Mouse (Mus musculus): ENCODE results near the gene Eya4. TPM values are rescaled to one million over a fixed set of nuclear protein-coding genes. Genes with fewer than 3 reads are reported as not detected.

Eya4 gene
- polyA plus RNA-seq, 1 experiment from 2014 or later = 5.0 TPM

- Histone ChIP-seq H3K4me2 (replicated peaks; ENCODE audit: low read depth, low read length) (no peak overlapping the region), H3K4me3 (ENCODE audit: low read depth, low read length) (no peak overlapping the region), H3K4me1 (replicated peaks; ENCODE audit: control insufficient read depth, insufficient read depth, low read length) (no peaks in the 10 kb centered on the region), H3K36me3 (ENCODE audit: control insufficient read depth, insufficient read depth, low read length) (no peaks in the 10 kb centered on the region), H3K9me3 (ENCODE audit: control insufficient read depth, low read length) (no peaks in the 10 kb centered on the region), H3K27ac (ENCODE audit: low read depth, low read length) (no peak overlapping the region), H3K27me3 (ENCODE audit: control insufficient read depth, insufficient read depth, low read length) (no peaks in the 10 kb centered on the region), H3K9ac (ENCODE audit: low read depth, low read length) (no peak overlapping the region)
- DNase-seq (ENCODE audit: low spot score) (no peak), ATAC-seq (ENCODE audit: low FRiP score) (no peak)
- whole genome bisulfite sequencing = 87% methylated on average over 3 of the region's 3 CpGs
Measured at GRCm38 (mm10) chr10:23115321-23115720, 235.3 kb downstream of the Eya4 start.

- H3K36me3 ChIP-seq (ENCODE audit: control insufficient read depth, insufficient read depth, low read length) = no peaks in the 10 kb centered on the region
- no peaks in the 10 kb centered on the region for H3K9me3 ChIP-seq (ENCODE audit: control insufficient read depth, low read length)
- no peaks in the 10 kb centered on the region for H3K4me1 ChIP-seq (replicated peaks; ENCODE audit: control insufficient read depth, insufficient read depth, low read length)
- no peak overlapping the region for H3K27ac ChIP-seq (ENCODE audit: low read depth, low read length)
- DNase-seq (ENCODE audit: low spot score) (no peak), ATAC-seq (ENCODE audit: low FRiP score) (no peak)
- 84% methylated on average over 4 of the region's 4 CpGs for WGBS
- H3K27me3 ChIP-seq (ENCODE audit: control insufficient read depth, insufficient read depth, low read length) = no peaks in the 10 kb centered on the region
- no peak overlapping the region for H3K9ac ChIP-seq (ENCODE audit: low read depth, low read length)
- H3K4me2 ChIP-seq (replicated peaks; ENCODE audit: low read depth, low read length) = no peak overlapping the region
- no peak overlapping the region for H3K4me3 ChIP-seq (ENCODE audit: low read depth, low read length)
Measured at GRCm38 (mm10) chr10:23108122-23108521, 242.5 kb downstream of the Eya4 start.

GRCm38 (mm10) chr10:23092517-23092916, 258.1 kb downstream of the Eya4 start:
- 84% methylated on average over 7 of the region's 7 CpGs for WGBS

GRCm38 (mm10) chr10:23091552-23091951, 259.0 kb downstream of the Eya4 start:
- Histone ChIP-seq H3K9me3 (ENCODE audit: control insufficient read depth, low read length) (no peaks in the 10 kb centered on the region), H3K27ac (ENCODE audit: low read depth, low read length) (no peak overlapping the region), H3K36me3 (ENCODE audit: control insufficient read depth, insufficient read depth, low read length) (no peaks in the 10 kb centered on the region), H3K9ac (ENCODE audit: low read depth, low read length) (no peak overlapping the region), H3K4me3 (ENCODE audit: low read depth, low read length) (no peak overlapping the region), H3K4me2 (replicated peaks; ENCODE audit: low read depth, low read length) (no peak overlapping the region), H3K4me1 (replicated peaks; ENCODE audit: control insufficient read depth, insufficient read depth, low read length) (no peaks in the 10 kb centered on the region), H3K27me3 (ENCODE audit: control insufficient read depth, insufficient read depth, low read length) (no peaks in the 10 kb centered on the region)
- WGBS = 66% methylated on average over 3 of the region's 3 CpGs
- no peak for ATAC-seq (ENCODE audit: low FRiP score)
- DNase-seq (ENCODE audit: low spot score) = no peak

More at GRCm38 (mm10) chr10:23092517-23092916, 258.1 kb downstream of the Eya4 start:
- Histone ChIP-seq H3K4me1 (replicated peaks; ENCODE audit: control insufficient read depth, insufficient read depth, low read length) (no peaks in the 10 kb centered on the region), H3K27me3 (ENCODE audit: control insufficient read depth, insufficient read depth, low read length) (no peaks in the 10 kb centered on the region), H3K9me3 (ENCODE audit: control insufficient read depth, low read length) (no peaks in the 10 kb centered on the region), H3K36me3 (ENCODE audit: control insufficient read depth, insufficient read depth, low read length) (no peaks in the 10 kb centered on the region), H3K4me3 (ENCODE audit: low read depth, low read length) (no peak overlapping the region), H3K9ac (ENCODE audit: low read depth, low read length) (no peak overlapping the region), H3K27ac (ENCODE audit: low read depth, low read length) (no peak overlapping the region), H3K4me2 (replicated peaks; ENCODE audit: low read depth, low read length) (no peak overlapping the region)
- no peak for ATAC-seq (ENCODE audit: low FRiP score)
- no peak for DNase-seq (ENCODE audit: low spot score)

- Histone ChIP-seq H3K9ac (ENCODE audit: low read depth, low read length) (no peak overlapping the region), H3K4me2 (replicated peaks; ENCODE audit: low read depth, low read length) (no peak overlapping the region), H3K4me3 (ENCODE audit: low read depth, low read length) (no peak overlapping the region), H3K27ac (ENCODE audit: low read depth, low read length) (no peak overlapping the region), H3K36me3 (ENCODE audit: control insufficient read depth, insufficient read depth, low read length) (no peaks in the 10 kb centered on the region), H3K27me3 (ENCODE audit: control insufficient read depth, insufficient read depth, low read length) (no peaks in the 10 kb centered on the region), H3K4me1 (replicated peaks; ENCODE audit: control insufficient read depth, insufficient read depth, low read length) (no peaks in the 10 kb centered on the region), H3K9me3 (ENCODE audit: control insufficient read depth, low read length) (no peaks in the 10 kb centered on the region)
- no peak for ATAC-seq (ENCODE audit: low FRiP score)
- 93% methylated on average over 1 of the region's 1 CpGs for WGBS
- no peak for DNase-seq (ENCODE audit: low spot score)
Measured at GRCm38 (mm10) chr10:23090323-23090722, 260.3 kb downstream of the Eya4 start.

- no peaks in the 10 kb centered on the region for H3K4me1 ChIP-seq (replicated peaks; ENCODE audit: control insufficient read depth, insufficient read depth, low read length)
- no peaks in the 10 kb centered on the region for H3K36me3 ChIP-seq (ENCODE audit: control insufficient read depth, insufficient read depth, low read length)
- no peak overlapping the region for H3K4me2 ChIP-seq (replicated peaks; ENCODE audit: low read depth, low read length)
- ATAC-seq (ENCODE audit: low FRiP score) (no peak), DNase-seq (ENCODE audit: low spot score) (no peak)
- H3K27me3 ChIP-seq (ENCODE audit: control insufficient read depth, insufficient read depth, low read length) = no peaks in the 10 kb centered on the region
- H3K27ac ChIP-seq (ENCODE audit: low read depth, low read length) = no peak overlapping the region
- H3K9me3 ChIP-seq (ENCODE audit: control insufficient read depth, low read length) = no peaks in the 10 kb centered on the region
- H3K4me3 ChIP-seq (ENCODE audit: low read depth, low read length) = no peak overlapping the region
- 87% methylated on average over 6 of the region's 6 CpGs for WGBS
- no peak overlapping the region for H3K9ac ChIP-seq (ENCODE audit: low read depth, low read length)
Measured at GRCm38 (mm10) chr10:23089271-23089670, 261.3 kb downstream of the Eya4 start.

- Histone ChIP-seq H3K27me3 (ENCODE audit: control insufficient read depth, insufficient read depth, low read length) (no peaks in the 10 kb centered on the region), H3K36me3 (ENCODE audit: control insufficient read depth, insufficient read depth, low read length) (no peaks in the 10 kb centered on the region), H3K4me3 (ENCODE audit: low read depth, low read length) (no peak overlapping the region), H3K4me2 (replicated peaks; ENCODE audit: low read depth, low read length) (no peak overlapping the region), H3K9me3 (ENCODE audit: control insufficient read depth, low read length) (no peaks in the 10 kb centered on the region), H3K9ac (ENCODE audit: low read depth, low read length) (no peak overlapping the region), H3K27ac (ENCODE audit: low read depth, low read length) (no peak overlapping the region), H3K4me1 (replicated peaks; ENCODE audit: control insufficient read depth, insufficient read depth, low read length) (no peaks in the 10 kb centered on the region)
- ATAC-seq (ENCODE audit: low FRiP score) = no peak
- no peak for DNase-seq (ENCODE audit: low spot score)
- WGBS = 70% methylated on average over 3 of the region's 3 CpGs
Measured at GRCm38 (mm10) chr10:23088764-23089163, 261.8 kb downstream of the Eya4 start.

GRCm38 (mm10) chr10:23086352-23087215, 264.0 kb downstream of the Eya4 start:
- H3K4me1 ChIP-seq (replicated peaks; ENCODE audit: control insufficient read depth, insufficient read depth, low read length) = no peaks in the 10 kb centered on the region
- 76% methylated on average over 21 of the region's 21 CpGs for WGBS
- ATAC-seq (ENCODE audit: low FRiP score) (peak; percentile 59; the same call in 1 of the 2 replicates), DNase-seq (ENCODE audit: low spot score) (peak; percentile 76)
- H3K27me3 ChIP-seq (ENCODE audit: control insufficient read depth, insufficient read depth, low read length) = no peaks in the 10 kb centered on the region
- H3K36me3 ChIP-seq (ENCODE audit: control insufficient read depth, insufficient read depth, low read length) = no peaks in the 10 kb centered on the region
- H3K4me3 ChIP-seq (ENCODE audit: low read depth, low read length) = no peak overlapping the region
- H3K9ac ChIP-seq (ENCODE audit: low read depth, low read length) = no peak overlapping the region
- H3K4me2 ChIP-seq (replicated peaks; ENCODE audit: low read depth, low read length) = no peak overlapping the region
- no peaks in the 10 kb centered on the region for H3K9me3 ChIP-seq (ENCODE audit: control insufficient read depth, low read length)
- no peak overlapping the region for H3K27ac ChIP-seq (ENCODE audit: low read depth, low read length)

GRCm38 (mm10) chr10:23081548-23081828, 269.1 kb downstream of the Eya4 start:
- ATAC-seq (ENCODE audit: low FRiP score) = peak; percentile 35; the same call in 1 of the 2 replicates
- 33% methylated on average over 4 of the region's 4 CpGs for WGBS
- Histone ChIP-seq H3K4me3 (ENCODE audit: low read depth, low read length) (no peak overlapping the region), H3K9ac (ENCODE audit: low read depth, low read length) (no peak overlapping the region), H3K27ac (ENCODE audit: low read depth, low read length) (no peak overlapping the region), H3K9me3 (ENCODE audit: control insufficient read depth, low read length) (no peaks in the 10 kb centered on the region), H3K4me2 (replicated peaks; ENCODE audit: low read depth, low read length) (no peak overlapping the region), H3K36me3 (ENCODE audit: control insufficient read depth, insufficient read depth, low read length) (no peaks in the 10 kb centered on the region), H3K4me1 (replicated peaks; ENCODE audit: control insufficient read depth, insufficient read depth, low read length) (no peaks in the 10 kb centered on the region), H3K27me3 (ENCODE audit: control insufficient read depth, insufficient read depth, low read length) (no peaks in the 10 kb centered on the region)
- no peak for DNase-seq (ENCODE audit: low spot score)
